Mouse (Mus musculus): ENCODE measurements around the gene Fdxr. TPM values are rescaled to one million over a fixed set of nuclear protein-coding genes. Genes with fewer than 3 reads are reported as not detected.
A peak's percentile ranks its signal among the peaks of the same experiment; 100 is the strongest.

Fdxr gene
- polyA plus RNA-seq, 1 experiment = 36.3 TPM

GRCm38 (mm10) chr11:115231168-115231915, 45.5 kb downstream of the Fdxr start:
- DNase-seq = peak; percentile 79
- Histone ChIP-seq H3K4me3 (ENCODE audit: control insufficient read depth, insufficient read depth, low read length) (peak overlapping the region; percentile 20), H3K27me3 (ENCODE audit: control insufficient read depth, insufficient read depth, low read length) (no peaks in the 10 kb centered on the region), H3K36me3 (ENCODE audit: control insufficient read depth, insufficient read depth, low read length) (no peaks in the 10 kb centered on the region), H3K4me1 (replicated peaks; ENCODE audit: control insufficient read depth, insufficient read depth, low read length) (peaks cover 92% of the 10 kb centered on the region), H3K27ac (ENCODE audit: control insufficient read depth, insufficient read depth, low read length) (peak overlapping the region; percentile 99)
- 14% methylated on average over 14 of the region's 14 CpGs for WGBS
- TF ChIP-seq CTCF (IDR thresholded peaks at IDR 0.05; ENCODE audit: borderline replicate concordance, control insufficient read depth, extremely low read depth, insufficient read depth, low read length, poor library complexity) (no peak), POLR2A (IDR thresholded peaks at IDR 0.05; ENCODE audit: control insufficient read depth, extremely low read depth, insufficient read depth, low read length, poor library complexity) (0 out of 2 replicates have a peak, but pooled peaks have one; percentile 30)

GRCm38 (mm10) chr11:115229021-115229930, 47.6 kb downstream of the Fdxr start:
- DNase-seq = no peak
- 72% methylated on average over 15 of the region's 15 CpGs for WGBS
- H3K27me3 ChIP-seq (ENCODE audit: control insufficient read depth, insufficient read depth, low read length) = no peaks in the 10 kb centered on the region
- no peaks in the 10 kb centered on the region for H3K36me3 ChIP-seq (ENCODE audit: control insufficient read depth, insufficient read depth, low read length)
- peaks cover 97% of the 10 kb centered on the region for H3K4me1 ChIP-seq (replicated peaks; ENCODE audit: control insufficient read depth, insufficient read depth, low read length)
- H3K4me3 ChIP-seq (ENCODE audit: control insufficient read depth, insufficient read depth, low read length) = no peak overlapping the region
- peak overlapping the region; percentile 86; the same call in 1 of the 2 replicates for H3K27ac ChIP-seq (ENCODE audit: control insufficient read depth, insufficient read depth, low read length)
- TF ChIP-seq CTCF (IDR thresholded peaks at IDR 0.05; ENCODE audit: borderline replicate concordance, control insufficient read depth, extremely low read depth, insufficient read depth, low read length, poor library complexity) (no peak), POLR2A (IDR thresholded peaks at IDR 0.05; ENCODE audit: control insufficient read depth, extremely low read depth, insufficient read depth, low read length, poor library complexity) (no peak)

GRCm38 (mm10) chr11:115228430-115228829, 48.4 kb downstream of the Fdxr start:
- no peak overlapping the region for H3K4me3 ChIP-seq (ENCODE audit: control insufficient read depth, insufficient read depth, low read length)
- WGBS = 77% methylated on average over 7 of the region's 7 CpGs
- no peak overlapping the region for H3K27ac ChIP-seq (ENCODE audit: control insufficient read depth, insufficient read depth, low read length)
- TF ChIP-seq POLR2A (IDR thresholded peaks at IDR 0.05; ENCODE audit: control insufficient read depth, extremely low read depth, insufficient read depth, low read length, poor library complexity) (no peak), CTCF (IDR thresholded peaks at IDR 0.05; ENCODE audit: borderline replicate concordance, control insufficient read depth, extremely low read depth, insufficient read depth, low read length, poor library complexity) (no peak)
- no peak for DNase-seq
- peaks cover 97% of the 10 kb centered on the region for H3K4me1 ChIP-seq (replicated peaks; ENCODE audit: control insufficient read depth, insufficient read depth, low read length)
- no peaks in the 10 kb centered on the region for H3K36me3 ChIP-seq (ENCODE audit: control insufficient read depth, insufficient read depth, low read length)
- no peaks in the 10 kb centered on the region for H3K27me3 ChIP-seq (ENCODE audit: control insufficient read depth, insufficient read depth, low read length)

- WGBS = 89% methylated on average over 12 of the region's 12 CpGs
- no peak for DNase-seq
- Histone ChIP-seq H3K4me3 (ENCODE audit: control insufficient read depth, insufficient read depth, low read length) (no peak overlapping the region), H3K4me1 (replicated peaks; ENCODE audit: control insufficient read depth, insufficient read depth, low read length) (peaks cover 97% of the 10 kb centered on the region), H3K36me3 (ENCODE audit: control insufficient read depth, insufficient read depth, low read length) (no peaks in the 10 kb centered on the region), H3K27me3 (ENCODE audit: control insufficient read depth, insufficient read depth, low read length) (no peaks in the 10 kb centered on the region), H3K27ac (ENCODE audit: control insufficient read depth, insufficient read depth, low read length) (peak overlapping the region; percentile 94)
- TF ChIP-seq CTCF (IDR thresholded peaks at IDR 0.05; ENCODE audit: borderline replicate concordance, control insufficient read depth, extremely low read depth, insufficient read depth, low read length, poor library complexity) (no peak), POLR2A (IDR thresholded peaks at IDR 0.05; ENCODE audit: control insufficient read depth, extremely low read depth, insufficient read depth, low read length, poor library complexity) (no peak)
These were observed 49.2 kb downstream of the Fdxr start for GRCm38 (mm10) chr11:115227640-115228039.

GRCm38 (mm10) chr11:115226811-115227491, 49.9 kb downstream of the Fdxr start:
- TF ChIP-seq CTCF (IDR thresholded peaks at IDR 0.05; ENCODE audit: borderline replicate concordance, control insufficient read depth, extremely low read depth, insufficient read depth, low read length, poor library complexity) (no peak), POLR2A (IDR thresholded peaks at IDR 0.05; ENCODE audit: control insufficient read depth, extremely low read depth, insufficient read depth, low read length, poor library complexity) (0 out of 2 replicates have a peak, but pooled peaks have one; percentile 26)
- Histone ChIP-seq H3K36me3 (ENCODE audit: control insufficient read depth, insufficient read depth, low read length) (no peaks in the 10 kb centered on the region), H3K4me1 (replicated peaks; ENCODE audit: control insufficient read depth, insufficient read depth, low read length) (peaks cover 93% of the 10 kb centered on the region), H3K4me3 (ENCODE audit: control insufficient read depth, insufficient read depth, low read length) (no peak overlapping the region), H3K27me3 (ENCODE audit: control insufficient read depth, insufficient read depth, low read length) (no peaks in the 10 kb centered on the region), H3K27ac (ENCODE audit: control insufficient read depth, insufficient read depth, low read length) (peak overlapping the region; percentile 94)
- WGBS = 42% methylated on average over 14 of the region's 14 CpGs
- peak; percentile 56 for DNase-seq

GRCm38 (mm10) chr11:115225301-115225700, 51.5 kb downstream of the Fdxr start:
- TF ChIP-seq CTCF (IDR thresholded peaks at IDR 0.05; ENCODE audit: borderline replicate concordance, control insufficient read depth, extremely low read depth, insufficient read depth, low read length, poor library complexity) (no peak), POLR2A (IDR thresholded peaks at IDR 0.05; ENCODE audit: control insufficient read depth, extremely low read depth, insufficient read depth, low read length, poor library complexity) (no peak)
- 96% methylated on average over 6 of the region's 6 CpGs for WGBS

More at GRCm38 (mm10) chr11:115225301-115225700, 51.5 kb downstream of the Fdxr start:
- Histone ChIP-seq H3K36me3 (ENCODE audit: control insufficient read depth, insufficient read depth, low read length) (no peaks in the 10 kb centered on the region), H3K4me1 (replicated peaks; ENCODE audit: control insufficient read depth, insufficient read depth, low read length) (peaks cover 79% of the 10 kb centered on the region), H3K27me3 (ENCODE audit: control insufficient read depth, insufficient read depth, low read length) (no peaks in the 10 kb centered on the region), H3K4me3 (ENCODE audit: control insufficient read depth, insufficient read depth, low read length) (no peak overlapping the region), H3K27ac (ENCODE audit: control insufficient read depth, insufficient read depth, low read length) (no peak overlapping the region)
- DNase-seq = no peak
